Mouse (Mus musculus): ENCODE measurements around the gene Usp2. TPM values are rescaled to one million over a fixed set of nuclear protein-coding genes. Genes with fewer than 3 reads are reported as not detected.

The Usp2 gene
- total and polyA plus RNA-seq, 2 experiments from 2014 or later, result 14.2 to 19.6 TPM

DNA sequence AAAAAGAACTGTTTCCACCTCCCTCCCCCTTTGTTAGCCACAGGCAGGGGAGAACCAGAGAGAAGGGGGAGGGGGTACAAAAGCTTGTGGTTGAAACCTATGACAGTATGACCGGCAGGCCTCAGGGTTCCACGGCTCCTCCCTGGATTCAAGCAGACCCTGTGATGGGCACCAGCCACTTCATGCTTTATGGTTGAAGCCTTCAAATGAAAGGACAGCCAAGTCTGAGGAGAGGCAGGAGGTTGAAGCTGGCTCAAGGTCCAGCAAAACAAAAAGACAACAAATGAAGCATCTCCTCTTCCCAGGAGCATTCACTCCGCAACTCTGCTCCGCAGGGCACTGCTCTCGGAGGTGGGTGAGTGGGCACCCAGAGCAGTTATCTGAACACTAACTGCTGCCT, 76.6 kb downstream of the Usp2 start:
- H3K27me3 ChIP-seq (ENCODE audit: insufficient read depth, low read length), result no peaks in the 10 kb centered on the region
- TF ChIP-seq CTCF (IDR thresholded peaks at IDR 0.05; ENCODE audit: low read depth), result no peak
- no peaks in the 10 kb centered on the region for H3K9me3 ChIP-seq (ENCODE audit: low read length)
- no peak overlapping the region for H3K4me2 ChIP-seq (ENCODE audit: low read depth, low read length)
- H3K9ac ChIP-seq (replicated peaks; ENCODE audit: low read length), result no peak overlapping the region
- no peak overlapping the region for H3K4me3 ChIP-seq (ENCODE audit: low read length)
- no peaks in the 10 kb centered on the region for H3K4me1 ChIP-seq (ENCODE audit: insufficient read depth, low read length)
- WGBS, result 58% methylated on average over 5 of the region's 5 CpGs
- 0 out of 2 replicates have a peak, but pooled peaks cover 5% of the 10 kb centered on the region for H3K36me3 ChIP-seq (ENCODE audit: insufficient read depth, low read length)
- no peak for ATAC-seq
- H3K27ac ChIP-seq, result no peak overlapping the region
- no peak for DNase-seq (ENCODE audit: low spot score)

DNA sequence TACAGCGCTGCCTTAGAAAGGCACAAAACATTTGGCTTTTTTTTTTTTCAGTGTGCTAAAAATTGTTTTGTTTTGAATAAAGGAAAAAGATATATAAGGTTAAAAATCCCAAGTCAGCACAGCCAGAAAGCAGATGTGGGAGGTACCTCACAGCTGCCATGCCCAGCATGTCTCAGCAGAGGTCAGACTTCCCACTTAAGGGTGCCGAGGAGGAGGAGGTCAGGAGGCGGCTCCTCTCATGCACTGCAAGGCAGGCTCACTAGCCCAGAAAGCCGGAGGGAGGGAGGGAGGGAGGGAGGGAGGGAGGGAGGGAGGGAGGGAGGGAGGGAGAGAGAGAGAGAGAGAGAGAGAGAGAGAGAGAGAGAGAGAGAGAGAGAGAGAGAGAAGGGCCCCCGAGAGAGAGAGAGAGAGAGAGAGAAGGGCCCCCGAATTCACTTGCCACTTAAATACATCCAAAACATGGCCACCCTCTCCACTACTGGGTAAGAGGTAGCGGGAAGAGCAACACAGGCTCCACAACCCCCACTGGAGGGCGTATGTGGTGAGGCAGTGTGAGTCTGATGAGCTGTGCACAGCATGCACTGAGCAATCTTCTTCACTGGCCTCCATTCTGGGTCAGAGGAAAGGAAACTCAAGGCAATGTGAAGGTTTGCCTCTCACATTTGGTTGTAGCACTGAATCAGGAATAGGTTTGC, 77.3 kb downstream of the Usp2 start:
- Histone ChIP-seq H3K4me1 (ENCODE audit: insufficient read depth, low read length) (no peaks in the 10 kb centered on the region), H3K36me3 (ENCODE audit: insufficient read depth, low read length) (0 out of 2 replicates have a peak, but pooled peaks cover 8% of the 10 kb centered on the region), H3K9me3 (ENCODE audit: low read length) (no peaks in the 10 kb centered on the region), H3K4me2 (ENCODE audit: low read depth, low read length) (no peak overlapping the region), H3K27ac (no peak overlapping the region), H3K9ac (replicated peaks; ENCODE audit: low read length) (no peak overlapping the region), H3K4me3 (ENCODE audit: low read length) (no peak overlapping the region), H3K27me3 (ENCODE audit: insufficient read depth, low read length) (no peaks in the 10 kb centered on the region)
- DNase-seq (ENCODE audit: low spot score) (peak; percentile 38), ATAC-seq (0 out of 2 replicates have a peak, but pooled peaks have one; percentile 55)
- 27% methylated on average over 7 of the region's 8 CpGs for WGBS
- peak; percentile 29 for TF ChIP-seq CTCF (IDR thresholded peaks at IDR 0.05; ENCODE audit: low read depth)

DNA sequence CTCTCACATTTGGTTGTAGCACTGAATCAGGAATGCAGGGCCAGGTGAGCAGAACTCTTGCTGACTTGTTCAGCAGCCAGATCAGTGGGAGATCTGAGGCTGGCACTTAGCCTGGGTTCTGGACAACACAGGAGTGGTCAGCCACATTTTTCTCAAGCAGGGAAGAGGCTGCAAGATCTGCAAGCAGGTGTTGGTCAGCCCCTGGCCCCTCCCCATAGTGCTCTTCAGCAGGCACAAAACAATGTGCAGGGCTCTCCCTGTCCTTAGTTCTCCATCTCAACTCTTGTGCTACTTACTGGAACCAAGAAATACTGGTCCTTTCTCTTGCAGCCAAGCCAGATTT, 77.9 kb downstream of the Usp2 start:
- ATAC-seq, result no peak
- H3K27ac ChIP-seq, result no peak overlapping the region
- H3K4me1 ChIP-seq (ENCODE audit: insufficient read depth, low read length), result no peaks in the 10 kb centered on the region
- H3K9me3 ChIP-seq (ENCODE audit: low read length), result no peaks in the 10 kb centered on the region
- DNase-seq (ENCODE audit: low spot score), result no peak
- H3K36me3 ChIP-seq (ENCODE audit: insufficient read depth, low read length), result 0 out of 2 replicates have a peak, but pooled peaks cover 11% of the 10 kb centered on the region
- H3K4me3 ChIP-seq (ENCODE audit: low read length), result no peak overlapping the region
- H3K27me3 ChIP-seq (ENCODE audit: insufficient read depth, low read length), result no peaks in the 10 kb centered on the region
- no peak overlapping the region for H3K4me2 ChIP-seq (ENCODE audit: low read depth, low read length)
- no peak for TF ChIP-seq CTCF (IDR thresholded peaks at IDR 0.05; ENCODE audit: low read depth)
- no peak overlapping the region for H3K9ac ChIP-seq (replicated peaks; ENCODE audit: low read length)

Other genes with a start within 250 kb of the Usp2 start
- gene Thy1, start 23.6 kb upstream of the Usp2 start, total RNA-seq (2014; rRNA removed), result 131 and 138 TPM in 2 replicates
- gene Thy1, start 23.6 kb upstream of the Usp2 start, polyA plus RNA-seq (2015; fragmentation: Nextera tagmentation; extraction: Ambion mirVana), result 49.6 and 51.1 TPM in 2 replicates
- gene Mfrp, start 34.7 kb downstream of the Usp2 start, total RNA-seq (2014; rRNA removed), result 2.8 and 4.0 TPM in 2 replicates
- gene Mfrp, start 34.7 kb downstream of the Usp2 start, polyA plus RNA-seq (2015; fragmentation: Nextera tagmentation; extraction: Ambion mirVana), result 0.24 and 0.50 TPM in 2 replicates
- 36.7 and 39.5 TPM in 2 replicates for gene C1qtnf5, start 40.2 kb downstream of the Usp2 start, total RNA-seq (2014; rRNA removed)
- gene C1qtnf5, start 40.2 kb downstream of the Usp2 start, polyA plus RNA-seq (2015; fragmentation: Nextera tagmentation; extraction: Ambion mirVana), result 12.3 and 12.8 TPM in 2 replicates
- gene Gm49380, start 46.5 kb downstream of the Usp2 start, total RNA-seq (2014; rRNA removed), result not detected in 2 replicates
- gene Gm49380, start 46.5 kb downstream of the Usp2 start, polyA plus RNA-seq (2015; fragmentation: Nextera tagmentation; extraction: Ambion mirVana), result 0.21 TPM in 1 of 2 replicates, not detected in the other
- 17.5 and 24.3 TPM in 2 replicates for gene Rnf26, start 46.5 kb downstream of the Usp2 start, total RNA-seq (2014; rRNA removed)
- 38.0 and 41.1 TPM in 2 replicates for gene Rnf26, start 46.5 kb downstream of the Usp2 start, polyA plus RNA-seq (2015; fragmentation: Nextera tagmentation; extraction: Ambion mirVana)
- gene Mcam, start 67.4 kb downstream of the Usp2 start, total RNA-seq (2014; rRNA removed), result 23.7 and 29.5 TPM in 2 replicates
- gene Mcam, start 67.4 kb downstream of the Usp2 start, polyA plus RNA-seq (2015; fragmentation: Nextera tagmentation; extraction: Ambion mirVana), result 8.0 and 9.0 TPM in 2 replicates
- gene Cbl, start 167.0 kb downstream of the Usp2 start, total RNA-seq (2014; rRNA removed), result 24.2 and 30.5 TPM in 2 replicates
- 13.2 and 14.3 TPM in 2 replicates for gene Cbl, start 167.0 kb downstream of the Usp2 start, polyA plus RNA-seq (2015; fragmentation: Nextera tagmentation; extraction: Ambion mirVana)
- gene Ccdc153, start 173.7 kb downstream of the Usp2 start, total RNA-seq (2014; rRNA removed), result 1.0 TPM in 1 of 2 replicates, not detected in the other
- 2.2 and 2.6 TPM in 2 replicates for gene Ccdc153, start 173.7 kb downstream of the Usp2 start, polyA plus RNA-seq (2015; fragmentation: Nextera tagmentation; extraction: Ambion mirVana)
- gene Pdzd3, start 184.4 kb downstream of the Usp2 start, total RNA-seq (2014; rRNA removed), result 0.31 TPM in 1 of 2 replicates, not detected in the other
- 0.13 and 0.34 TPM in 2 replicates for gene Pdzd3, start 184.4 kb downstream of the Usp2 start, polyA plus RNA-seq (2015; fragmentation: Nextera tagmentation; extraction: Ambion mirVana)
- 5.7 and 12.7 TPM in 2 replicates for gene Nlrx1, start 201.6 kb downstream of the Usp2 start, total RNA-seq (2014; rRNA removed)
- gene Nlrx1, start 201.6 kb downstream of the Usp2 start, polyA plus RNA-seq (2015; fragmentation: Nextera tagmentation; extraction: Ambion mirVana), result 5.1 and 6.9 TPM in 2 replicates
- 59.1 and 69.6 TPM in 2 replicates for gene Abcg4, start 221.6 kb downstream of the Usp2 start, total RNA-seq (2014; rRNA removed)
- gene Abcg4, start 221.6 kb downstream of the Usp2 start, polyA plus RNA-seq (2015; fragmentation: Nextera tagmentation; extraction: Ambion mirVana), result 21.0 and 24.1 TPM in 2 replicates
- 28.4 and 38.6 TPM in 2 replicates for gene Hinfp, start 238.7 kb downstream of the Usp2 start, total RNA-seq (2014; rRNA removed)
- gene Hinfp, start 238.7 kb downstream of the Usp2 start, polyA plus RNA-seq (2015; fragmentation: Nextera tagmentation; extraction: Ambion mirVana), result 14.8 and 15.2 TPM in 2 replicates